Mouse (Mus musculus) brown adipose tissue, adult 24 weeks (tissue): ENCODE measurements around the gene Mybpc3. TPM values are rescaled to one million over a fixed set of nuclear protein-coding genes. Genes with fewer than 3 reads are reported as not detected.
"Not testable (repeated sequence)": the region's sequence is repeated elsewhere in the genome, so short reads cannot be mapped to it uniquely, and the experiment has no call there.

Experiments used
- H3K27ac ChIP-seq: fragments of 200-500 bp; replicated peaks from 2 replicates; pipeline ENCODE4 v1.5.1; 2012; ENCODE audit warnings: low read depth, mild to moderate bottlenecking, low read length
- H3K4me1 ChIP-seq: fragments of 200-500 bp; 2 replicates; pipeline ENCODE4 v1.6.1; 2012; ENCODE audit warnings: low read length, mixed read lengths; ENCODE audit not compliant: control insufficient read depth, insufficient read depth, insufficient read length
- H3K4me3 ChIP-seq: fragments of 200-500 bp; 2 replicates; pipeline ENCODE4 v1.5.1; 2012; ENCODE audit warnings: low read depth, mild to moderate bottlenecking, low read length, moderate library complexity; ENCODE audit not compliant: insufficient read depth
- polyA plus RNA-seq: library from polyadenylated mRNA; stranded (reverse); fragments of >200 nt; gene quantifications from 2 replicates; pipeline ENCODE4 v1.2.4, GENCODE M21; 2012; ENCODE audit not compliant: missing spikeins, insufficient read depth, insufficient read length

Mybpc3 gene
- polyA plus RNA-seq, 1 experiment, result not detected

- peaks cover 4% of the 10 kb centered on the region for H3K4me1 ChIP-seq
- H3K27ac ChIP-seq, result peak overlapping the region; percentile 98
Observed at GRCm38 (mm10) chr2:91109807-91110385, 8.0 kb upstream of the Mybpc3 start.

GRCm38 (mm10) chr2:91110429-91110828, 7.5 kb upstream of the Mybpc3 start:
- no peak overlapping the region for H3K4me3 ChIP-seq
- H3K27ac ChIP-seq, result peak overlapping the region; percentile 98
- peaks cover 4% of the 10 kb centered on the region for H3K4me1 ChIP-seq

More at GRCm38 (mm10) chr2:91109807-91110385, 8.0 kb upstream of the Mybpc3 start:
- H3K4me3 ChIP-seq, result no peak overlapping the region

GRCm38 (mm10) chr2:91111832-91112231, 6.1 kb upstream of the Mybpc3 start:
- not testable (repeated sequence) for H3K4me1 ChIP-seq, H3K27ac ChIP-seq, H3K4me3 ChIP-seq

GRCm38 (mm10) chr2:91112491-91112890, 5.5 kb upstream of the Mybpc3 start:
- Histone ChIP-seq H3K4me3 (no peak overlapping the region), H3K27ac (peak overlapping the region; percentile 71), H3K4me1 (peaks cover 4% of the 10 kb centered on the region)

GRCm38 (mm10) chr2:91113334-91113733, 4.6 kb upstream of the Mybpc3 start:
- H3K4me3 ChIP-seq, result no peak overlapping the region
- peaks cover 4% of the 10 kb centered on the region for H3K4me1 ChIP-seq
- no peak overlapping the region for H3K27ac ChIP-seq

DNA sequence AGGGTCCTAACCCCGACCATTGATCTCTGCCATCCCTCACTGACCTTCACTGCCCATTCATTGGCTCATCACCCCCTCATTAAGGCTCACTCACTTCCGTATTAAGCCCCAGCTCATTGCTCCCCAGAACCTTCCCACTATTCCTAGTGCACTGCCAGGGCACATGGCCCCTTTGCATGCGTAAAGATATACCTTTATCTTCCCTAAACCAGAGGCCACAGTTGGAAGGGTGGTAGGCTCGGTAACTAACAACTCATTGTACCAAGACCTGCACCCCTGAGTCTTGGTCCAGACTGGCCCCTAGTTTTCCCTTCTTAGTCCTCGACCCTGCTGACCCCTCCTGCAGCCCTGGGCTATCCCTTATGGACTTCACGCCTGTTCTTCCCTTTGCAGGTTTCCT, 4.1 kb upstream of the Mybpc3 start:
- H3K27ac ChIP-seq, result no peak overlapping the region
- no peak overlapping the region for H3K4me3 ChIP-seq
- H3K4me1 ChIP-seq, result peaks cover 4% of the 10 kb centered on the region

DNA sequence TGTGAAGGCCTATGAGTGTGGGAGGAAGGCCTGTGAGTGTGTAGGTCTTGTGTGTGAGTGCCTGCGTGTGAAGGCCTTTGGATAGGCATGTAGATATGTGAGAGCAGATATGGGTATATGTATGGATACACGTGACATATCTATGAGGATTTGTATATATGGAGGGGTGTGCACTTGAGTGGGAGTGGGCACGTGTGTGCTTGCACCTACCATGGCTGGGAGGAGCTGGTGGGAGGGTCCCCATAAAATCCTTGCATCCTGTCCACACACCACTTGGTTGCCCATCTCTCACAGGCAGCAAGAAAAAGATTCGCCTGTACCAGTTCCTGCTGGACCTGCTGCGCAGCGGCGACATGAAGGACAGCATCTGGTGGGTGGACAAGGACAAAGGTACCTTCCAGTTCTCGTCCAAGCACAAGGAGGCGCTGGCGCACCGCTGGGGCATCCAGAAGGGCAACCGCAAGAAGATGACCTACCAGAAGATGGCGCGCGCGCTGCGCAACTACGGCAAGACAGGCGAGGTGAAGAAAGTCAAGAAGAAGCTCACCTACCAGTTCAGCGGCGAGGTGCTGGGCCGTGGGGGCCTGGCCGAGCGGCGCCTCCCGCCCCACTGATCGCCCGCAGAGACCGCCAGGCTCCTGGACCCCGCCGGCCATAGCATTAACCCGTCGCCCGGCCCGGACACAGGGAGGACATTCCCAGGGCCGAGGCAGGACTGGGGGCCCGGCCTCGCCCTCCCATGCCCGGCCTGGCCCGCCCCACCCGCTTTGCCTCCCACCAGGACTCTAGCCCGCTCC, 3.0 kb upstream of the Mybpc3 start:
- H3K4me1 ChIP-seq, result peaks cover 2% of the 10 kb centered on the region; the same call in 1 of the 2 replicates
- no peak overlapping the region for H3K27ac ChIP-seq
- H3K4me3 ChIP-seq, result peak overlapping the region; percentile 58

- Histone ChIP-seq H3K4me3 (peak overlapping the region; percentile 58), H3K27ac (no peak overlapping the region), H3K4me1 (peaks cover 2% of the 10 kb centered on the region; the same call in 1 of the 2 replicates)
Observed at GRCm38 (mm10) chr2:91115578-91115970, 2.4 kb upstream of the Mybpc3 start.

DNA sequence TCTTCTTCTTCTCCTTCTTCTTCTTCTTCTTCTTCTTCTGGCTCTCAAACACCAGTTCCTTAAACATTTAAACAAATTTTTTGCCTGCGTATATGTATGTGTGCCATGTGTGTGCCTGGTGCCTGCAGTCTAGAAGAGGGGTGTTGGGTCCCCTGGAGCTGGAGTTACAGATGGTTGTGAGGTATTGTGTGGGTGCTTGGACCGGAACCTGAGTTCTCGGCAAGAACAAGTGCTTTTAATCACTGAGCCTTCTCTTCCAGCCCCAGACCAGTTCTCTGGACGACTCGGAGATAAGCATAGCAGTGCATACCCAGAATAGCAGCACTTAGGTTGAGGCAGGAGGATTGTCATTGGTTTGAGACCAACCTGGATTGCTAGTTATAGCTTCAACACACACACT, 1.1 kb upstream of the Mybpc3 start:
- Histone ChIP-seq H3K4me1 (peaks cover 2% of the 10 kb centered on the region; the same call in 1 of the 2 replicates), H3K27ac (no peak overlapping the region)

GRCm38 (mm10) chr2:91118647-91119046, 703 bp downstream of the Mybpc3 start:
- Histone ChIP-seq H3K4me1 (no peaks in the 10 kb centered on the region), H3K27ac (no peak overlapping the region), H3K4me3 (no peak overlapping the region)

More for the DNA sequence above, 1.1 kb upstream of the Mybpc3 start:
- H3K4me3 ChIP-seq, result no peak overlapping the region

DNA sequence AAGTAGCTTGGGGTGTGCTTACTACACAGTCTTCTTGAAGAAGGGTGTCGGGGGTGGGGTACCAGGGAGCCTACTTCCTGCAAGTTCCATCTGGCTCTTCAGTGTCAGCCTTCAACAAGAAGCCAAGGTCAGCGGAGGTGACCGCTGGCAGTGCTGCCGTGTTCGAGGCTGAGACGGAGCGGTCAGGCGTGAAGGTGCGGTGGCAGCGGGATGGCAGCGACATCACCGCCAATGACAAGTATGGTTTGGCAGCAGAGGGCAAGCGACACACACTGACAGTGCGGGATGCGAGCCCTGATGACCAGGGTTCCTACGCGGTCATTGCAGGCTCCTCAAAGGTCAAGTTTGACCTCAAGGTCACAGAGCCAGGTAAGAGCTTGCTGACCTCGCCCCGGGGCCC, 1.1 kb downstream of the Mybpc3 start:
- H3K4me3 ChIP-seq, result no peak overlapping the region
- H3K27ac ChIP-seq, result no peak overlapping the region

DNA sequence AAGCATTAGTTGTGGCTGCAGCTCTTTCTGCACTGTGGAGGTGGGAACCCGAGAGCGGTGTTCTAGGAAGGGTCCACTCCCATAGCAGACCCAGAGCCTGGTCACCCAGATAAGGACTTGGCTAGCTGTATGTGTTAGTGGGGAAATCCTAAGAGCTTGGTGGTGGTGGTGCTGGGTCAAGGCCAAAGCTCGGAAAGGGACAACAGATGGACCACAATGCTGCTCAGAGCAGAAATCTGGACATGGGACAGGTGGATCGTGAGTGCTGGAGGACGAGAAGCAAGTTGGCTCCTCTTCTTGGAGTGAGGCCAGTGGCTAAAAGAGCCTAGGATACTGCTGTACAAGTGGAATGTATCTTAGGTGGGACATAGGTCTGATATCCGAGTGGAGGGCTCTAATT, 1.6 kb downstream of the Mybpc3 start:
- Histone ChIP-seq H3K27ac (no peak overlapping the region), H3K4me3 (no peak overlapping the region), H3K4me1 (no peaks in the 10 kb centered on the region)

More for the DNA sequence above, 1.1 kb downstream of the Mybpc3 start:
- H3K4me1 ChIP-seq, result no peaks in the 10 kb centered on the region

GRCm38 (mm10) chr2:91120261-91120671, 2.3 kb downstream of the Mybpc3 start:
- no peak overlapping the region for H3K4me3 ChIP-seq
- H3K27ac ChIP-seq, result no peak overlapping the region
- no peaks in the 10 kb centered on the region for H3K4me1 ChIP-seq

DNA sequence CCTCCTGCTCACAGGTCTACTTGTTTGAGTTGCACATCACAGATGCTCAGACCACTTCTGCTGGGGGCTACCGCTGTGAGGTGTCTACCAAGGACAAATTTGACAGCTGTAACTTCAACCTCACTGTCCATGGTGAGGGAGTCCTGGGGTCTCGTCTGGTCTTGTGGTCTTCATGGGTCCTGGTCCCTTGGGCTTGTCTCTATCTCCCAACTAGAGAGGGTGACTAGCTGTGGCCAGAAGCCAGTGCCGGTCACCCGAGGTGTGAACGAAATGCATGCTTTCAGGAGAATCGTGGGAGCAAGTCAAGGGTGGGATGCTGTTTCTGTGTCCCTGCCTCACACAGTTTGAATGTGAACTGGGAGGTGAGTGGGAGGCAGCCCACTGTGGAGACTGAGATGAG, 3.1 kb downstream of the Mybpc3 start:
- no peak overlapping the region for H3K27ac ChIP-seq
- H3K4me3 ChIP-seq, result no peak overlapping the region
- no peaks in the 10 kb centered on the region for H3K4me1 ChIP-seq

DNA sequence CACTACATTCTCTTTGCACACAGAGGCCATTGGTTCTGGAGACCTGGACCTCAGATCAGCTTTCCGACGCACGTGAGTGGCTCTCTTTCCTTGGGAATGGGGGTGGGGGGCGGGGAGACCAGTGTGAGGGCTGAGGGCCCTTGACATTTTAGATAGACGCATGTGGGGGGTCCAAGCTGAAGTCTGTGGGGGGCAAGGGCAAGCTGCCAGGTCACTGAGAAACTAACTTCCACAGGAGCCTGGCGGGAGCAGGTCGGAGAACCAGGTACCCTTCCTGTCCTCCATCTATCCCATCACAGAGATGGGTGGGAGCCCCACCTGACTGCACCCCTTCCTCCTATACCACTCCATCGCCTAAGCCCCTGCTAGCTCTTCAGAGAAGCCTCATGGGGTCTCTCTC, 3.6 kb downstream of the Mybpc3 start:
- Histone ChIP-seq H3K27ac (no peak overlapping the region), H3K4me1 (no peaks in the 10 kb centered on the region), H3K4me3 (no peak overlapping the region)

DNA sequence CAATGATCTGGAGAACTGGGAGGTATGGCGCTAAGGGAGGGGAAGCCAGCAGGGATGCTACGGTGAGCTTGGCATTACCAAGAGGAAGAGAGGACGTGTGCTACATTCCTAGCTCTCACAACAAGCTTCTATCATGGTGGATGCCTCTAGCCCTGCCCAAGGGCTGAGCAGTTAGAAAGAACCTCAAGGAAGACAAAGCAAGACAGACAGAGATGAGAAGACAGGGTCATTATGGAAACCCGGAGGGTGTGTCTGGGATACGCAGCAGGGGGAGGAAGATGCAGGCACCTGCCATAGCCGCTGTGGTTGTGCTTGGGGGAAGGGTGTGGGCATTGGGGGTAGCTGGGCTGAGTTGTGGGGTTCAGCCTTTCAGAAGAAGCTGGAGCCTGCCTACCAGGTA, 5.6 kb downstream of the Mybpc3 start:
- Histone ChIP-seq H3K4me1 (no peaks in the 10 kb centered on the region), H3K4me3 (no peak overlapping the region), H3K27ac (no peak overlapping the region)
